Mouse (Mus musculus): ENCODE measurements around the gene Lamtor1. TPM values are rescaled to one million over a fixed set of nuclear protein-coding genes. Genes with fewer than 3 reads are reported as not detected.
"Not testable (repeated sequence)": the region's sequence is repeated elsewhere in the genome, so short reads cannot be mapped to it uniquely, and the experiment has no call there.

Lamtor1 gene
- polyA plus RNA-seq, 1 experiment: 169 TPM

GRCm38 (mm10) chr7:101935957-101936356 lies 30.3 kb downstream of the Lamtor1 start:
- no peak for DNase-seq (ENCODE audit: low read depth)
- no peak for TF ChIP-seq POLR2A (IDR thresholded peaks at IDR 0.05; ENCODE audit: borderline replicate concordance, extremely low read depth, insufficient read depth, insufficient read length, poor library complexity, severe bottlenecking)
- no peak for TF ChIP-seq CTCF (IDR thresholded peaks at IDR 0.05; ENCODE audit: borderline replicate concordance, extremely low read depth, insufficient read depth, insufficient read length)

DNA sequence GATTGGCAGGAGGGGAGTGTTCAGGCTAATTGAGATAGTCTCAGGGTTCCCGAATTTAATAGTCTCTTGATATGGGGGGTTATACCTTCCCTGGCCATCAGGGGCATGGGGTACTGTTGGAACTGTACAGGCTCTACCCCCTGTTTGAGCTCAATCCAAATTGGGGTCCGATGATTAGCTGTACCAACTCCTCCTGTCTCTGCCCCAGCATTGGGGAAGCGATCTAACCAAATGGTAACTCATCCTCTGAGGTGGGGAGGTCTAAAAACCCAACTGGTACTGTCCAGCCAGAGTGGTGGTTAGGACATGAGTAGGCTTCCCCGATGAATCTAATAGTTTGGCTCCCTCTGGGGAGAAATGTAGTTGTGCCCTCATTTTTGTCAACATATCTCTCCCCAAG lies 31.3 kb downstream of the Lamtor1 start:
- TF ChIP-seq CTCF (IDR thresholded peaks at IDR 0.05; ENCODE audit: borderline replicate concordance, extremely low read depth, insufficient read depth, insufficient read length) (no peak), POLR2A (IDR thresholded peaks at IDR 0.05; ENCODE audit: borderline replicate concordance, extremely low read depth, insufficient read depth, insufficient read length, poor library complexity, severe bottlenecking) (no peak)
- no peak for DNase-seq (ENCODE audit: low read depth)

- DNase-seq (ENCODE audit: low read depth): no peak
- no peak for TF ChIP-seq CTCF (IDR thresholded peaks at IDR 0.05; ENCODE audit: borderline replicate concordance, extremely low read depth, insufficient read depth, insufficient read length)
Measured at GRCm38 (mm10) chr7:101937569-101937968, 31.9 kb downstream of the Lamtor1 start.

GRCm38 (mm10) chr7:101938348-101938747 lies 32.6 kb downstream of the Lamtor1 start:
- DNase-seq (ENCODE audit: low read depth): no peak
- TF ChIP-seq POLR2A (IDR thresholded peaks at IDR 0.05; ENCODE audit: borderline replicate concordance, extremely low read depth, insufficient read depth, insufficient read length, poor library complexity, severe bottlenecking): no peak
- TF ChIP-seq CTCF (IDR thresholded peaks at IDR 0.05; ENCODE audit: borderline replicate concordance, extremely low read depth, insufficient read depth, insufficient read length): no peak

GRCm38 (mm10) chr7:101939758-101940157 lies 34.1 kb downstream of the Lamtor1 start:
- no peak for DNase-seq (ENCODE audit: low read depth)
- TF ChIP-seq CTCF (IDR thresholded peaks at IDR 0.05; ENCODE audit: borderline replicate concordance, extremely low read depth, insufficient read depth, insufficient read length) (no peak), POLR2A (IDR thresholded peaks at IDR 0.05; ENCODE audit: borderline replicate concordance, extremely low read depth, insufficient read depth, insufficient read length, poor library complexity, severe bottlenecking) (no peak)

GRCm38 (mm10) chr7:101949008-101949407 lies 43.3 kb downstream of the Lamtor1 start:
- DNase-seq (ENCODE audit: low read depth): not testable (repeated sequence)

- no peak for DNase-seq (ENCODE audit: low read depth)
- TF ChIP-seq CTCF (IDR thresholded peaks at IDR 0.05; ENCODE audit: borderline replicate concordance, extremely low read depth, insufficient read depth, insufficient read length) (no peak), POLR2A (IDR thresholded peaks at IDR 0.05; ENCODE audit: borderline replicate concordance, extremely low read depth, insufficient read depth, insufficient read length, poor library complexity, severe bottlenecking) (no peak)
Measured at GRCm38 (mm10) chr7:101951648-101952047, 45.9 kb downstream of the Lamtor1 start.

DNA sequence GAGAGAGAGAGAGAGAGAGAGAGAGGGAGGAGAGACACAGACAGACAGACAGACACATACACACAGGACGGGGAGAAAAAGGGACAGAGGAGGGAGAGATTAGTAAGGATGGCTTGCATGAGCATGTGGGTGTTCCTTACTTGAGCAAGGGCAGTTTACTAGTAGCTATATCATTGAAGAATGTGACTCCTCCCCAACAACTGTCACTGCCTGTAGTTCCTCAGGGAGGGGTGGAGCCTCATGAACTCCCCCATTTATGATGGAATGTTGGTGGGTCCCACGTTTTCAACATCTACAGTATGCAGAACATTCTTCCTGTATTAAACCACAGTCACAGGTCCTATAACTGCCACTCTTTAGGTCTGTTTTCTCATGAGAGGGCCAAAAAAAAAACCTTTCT lies 46.4 kb downstream of the Lamtor1 start:
- DNase-seq (ENCODE audit: low read depth): no peak
- TF ChIP-seq CTCF (IDR thresholded peaks at IDR 0.05; ENCODE audit: borderline replicate concordance, extremely low read depth, insufficient read depth, insufficient read length) (no peak), POLR2A (IDR thresholded peaks at IDR 0.05; ENCODE audit: borderline replicate concordance, extremely low read depth, insufficient read depth, insufficient read length, poor library complexity, severe bottlenecking) (no peak)

DNA sequence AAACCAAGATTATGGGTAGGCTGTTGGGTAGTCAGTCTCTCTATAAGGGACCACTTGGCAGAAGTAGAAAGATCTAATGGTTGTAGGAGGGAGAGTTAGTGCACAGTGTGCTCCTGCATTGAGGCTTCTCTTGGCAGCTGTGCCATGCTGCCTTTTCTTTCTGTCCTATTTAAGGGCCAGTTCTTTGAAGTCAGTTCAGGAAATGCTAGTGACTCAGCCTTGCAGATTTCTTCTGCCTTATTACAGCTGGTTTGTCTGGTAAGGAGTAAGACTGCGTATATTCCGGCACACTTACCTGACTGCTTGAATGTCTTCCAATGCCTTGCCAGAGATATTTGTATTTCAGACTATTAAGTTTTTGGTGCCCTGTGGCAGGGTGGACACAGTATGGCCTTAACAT lies 48.5 kb downstream of the Lamtor1 start:
- no peak for DNase-seq (ENCODE audit: low read depth)
- TF ChIP-seq POLR2A (IDR thresholded peaks at IDR 0.05; ENCODE audit: borderline replicate concordance, extremely low read depth, insufficient read depth, insufficient read length, poor library complexity, severe bottlenecking): no peak
- TF ChIP-seq CTCF (IDR thresholded peaks at IDR 0.05; ENCODE audit: borderline replicate concordance, extremely low read depth, insufficient read depth, insufficient read length): no peak

- no peak for DNase-seq (ENCODE audit: low read depth)
- no peak for TF ChIP-seq CTCF (IDR thresholded peaks at IDR 0.05; ENCODE audit: borderline replicate concordance, extremely low read depth, insufficient read depth, insufficient read length)
Measured at GRCm38 (mm10) chr7:101955276-101955675, 49.6 kb downstream of the Lamtor1 start.

GRCm38 (mm10) chr7:101955862-101956261 lies 50.2 kb downstream of the Lamtor1 start:
- TF ChIP-seq CTCF (IDR thresholded peaks at IDR 0.05; ENCODE audit: borderline replicate concordance, extremely low read depth, insufficient read depth, insufficient read length) (no peak), POLR2A (IDR thresholded peaks at IDR 0.05; ENCODE audit: borderline replicate concordance, extremely low read depth, insufficient read depth, insufficient read length, poor library complexity, severe bottlenecking) (no peak)

DNA sequence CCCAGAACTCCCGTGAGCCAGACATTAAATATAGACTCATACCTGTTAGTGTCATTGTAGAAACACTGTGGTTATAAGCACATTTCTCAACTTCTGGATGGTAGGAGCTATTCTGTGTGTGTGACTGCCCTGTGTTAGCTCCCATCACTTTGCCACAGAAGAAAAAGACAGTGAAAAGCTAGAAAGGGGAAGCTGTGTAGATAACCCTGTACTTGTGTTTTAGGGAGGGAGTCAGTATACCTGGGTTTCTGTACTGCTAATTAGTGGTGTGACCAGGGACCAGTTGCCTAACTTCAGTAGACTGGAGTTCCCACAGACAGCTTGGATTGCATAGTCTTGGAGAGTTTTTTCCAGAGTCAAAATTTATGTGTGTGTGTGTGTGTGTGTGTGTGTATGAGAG lies 50.8 kb downstream of the Lamtor1 start:
- no peak for DNase-seq (ENCODE audit: low read depth)
- TF ChIP-seq CTCF (IDR thresholded peaks at IDR 0.05; ENCODE audit: borderline replicate concordance, extremely low read depth, insufficient read depth, insufficient read length) (no peak), POLR2A (IDR thresholded peaks at IDR 0.05; ENCODE audit: borderline replicate concordance, extremely low read depth, insufficient read depth, insufficient read length, poor library complexity, severe bottlenecking) (no peak)

More at GRCm38 (mm10) chr7:101955862-101956261, 50.2 kb downstream of the Lamtor1 start:
- DNase-seq (ENCODE audit: low read depth): no peak

DNA sequence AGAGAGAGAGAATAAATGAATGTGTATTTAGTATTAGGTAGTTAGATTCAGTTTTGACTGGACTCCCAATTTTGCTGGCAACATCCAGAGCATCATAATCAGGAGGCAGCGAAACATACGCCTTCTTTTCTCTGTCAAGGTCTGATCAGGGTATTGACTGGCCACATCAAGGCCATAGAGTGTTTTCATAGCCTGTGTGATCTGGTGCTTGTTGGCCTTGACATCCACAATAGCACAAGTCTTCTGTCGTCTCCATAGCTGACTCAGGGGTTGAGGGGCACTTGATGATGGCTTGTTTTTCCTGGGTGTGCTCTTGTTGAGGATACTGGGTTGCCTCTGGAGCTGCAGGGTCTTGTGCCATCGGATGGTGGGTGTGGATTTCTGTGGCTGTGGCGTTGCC lies 51.2 kb downstream of the Lamtor1 start:
- no peak for TF ChIP-seq POLR2A (IDR thresholded peaks at IDR 0.05; ENCODE audit: borderline replicate concordance, extremely low read depth, insufficient read depth, insufficient read length, poor library complexity, severe bottlenecking)
- no peak for TF ChIP-seq CTCF (IDR thresholded peaks at IDR 0.05; ENCODE audit: borderline replicate concordance, extremely low read depth, insufficient read depth, insufficient read length)
- no peak for DNase-seq (ENCODE audit: low read depth)
